Mouse (Mus musculus): Measurements from ENCODE around the gene Lmntd1. TPM values are rescaled to one million over a fixed set of nuclear protein-coding genes. Genes with fewer than 3 reads are reported as not detected.

Lmntd1 gene
- polyA plus RNA-seq, 1 experiment from 2014 or later: 0.21 TPM

GRCm38 (mm10) chr6:145538787-145539567, 75.1 kb downstream of the Lmntd1 start:
- H3K9ac ChIP-seq (ENCODE audit: low read length): no peak overlapping the region
- peaks cover 3% of the 10 kb centered on the region; the same call in 1 of the 2 replicates for H3K9me3 ChIP-seq (ENCODE audit: control insufficient read depth, low read length)
- no peaks in the 10 kb centered on the region for H3K27me3 ChIP-seq (ENCODE audit: control insufficient read depth, insufficient read depth, low read length)
- H3K36me3 ChIP-seq (ENCODE audit: control insufficient read depth, insufficient read depth, low read length): no peaks in the 10 kb centered on the region
- 38% methylated on average over 11 of the region's 11 CpGs for WGBS
- peaks cover 11% of the 10 kb centered on the region; the same call in 1 of the 2 replicates for H3K4me1 ChIP-seq (ENCODE audit: control insufficient read depth, insufficient read depth, low read length)
- DNase-seq (ENCODE audit: low spot score) (peak; percentile 36), ATAC-seq (ENCODE audit: insufficient read depth, low FRiP score, low TSS enrichment) (peak; percentile 58; the same call in 1 of the 2 replicates)
- H3K27ac ChIP-seq (ENCODE audit: low read depth, low read length): peak overlapping the region; percentile 62; the same call in 1 of the 2 replicates
- H3K4me2 ChIP-seq (ENCODE audit: low read depth): no peak overlapping the region
- H3K4me3 ChIP-seq (ENCODE audit: low read depth, low read length): no peak overlapping the region

GRCm38 (mm10) chr6:145530464-145530863, 83.7 kb downstream of the Lmntd1 start:
- ATAC-seq (ENCODE audit: insufficient read depth, low FRiP score, low TSS enrichment): no peak
- H3K4me1 ChIP-seq (ENCODE audit: control insufficient read depth, insufficient read depth, low read length): no peaks in the 10 kb centered on the region
- no peak for DNase-seq (ENCODE audit: low spot score)
- no peak overlapping the region for H3K4me2 ChIP-seq (ENCODE audit: low read depth)
- H3K9me3 ChIP-seq (ENCODE audit: control insufficient read depth, low read length): no peaks in the 10 kb centered on the region
- H3K36me3 ChIP-seq (ENCODE audit: control insufficient read depth, insufficient read depth, low read length): no peaks in the 10 kb centered on the region
- H3K27ac ChIP-seq (ENCODE audit: low read depth, low read length): no peak overlapping the region
- no peak overlapping the region for H3K9ac ChIP-seq (ENCODE audit: low read length)
- H3K4me3 ChIP-seq (ENCODE audit: low read depth, low read length): no peak overlapping the region
- 69% methylated on average over 3 of the region's 3 CpGs for WGBS
- H3K27me3 ChIP-seq (ENCODE audit: control insufficient read depth, insufficient read depth, low read length): no peaks in the 10 kb centered on the region

GRCm38 (mm10) chr6:145523337-145523736, 90.8 kb downstream of the Lmntd1 start:
- Histone ChIP-seq H3K9ac (ENCODE audit: low read length) (no peak overlapping the region), H3K27me3 (ENCODE audit: control insufficient read depth, insufficient read depth, low read length) (no peaks in the 10 kb centered on the region), H3K4me1 (ENCODE audit: control insufficient read depth, insufficient read depth, low read length) (no peaks in the 10 kb centered on the region), H3K4me3 (ENCODE audit: low read depth, low read length) (no peak overlapping the region), H3K9me3 (ENCODE audit: control insufficient read depth, low read length) (no peaks in the 10 kb centered on the region), H3K36me3 (ENCODE audit: control insufficient read depth, insufficient read depth, low read length) (no peaks in the 10 kb centered on the region), H3K4me2 (ENCODE audit: low read depth) (no peak overlapping the region), H3K27ac (ENCODE audit: low read depth, low read length) (no peak overlapping the region)
- ATAC-seq (ENCODE audit: insufficient read depth, low FRiP score, low TSS enrichment) (no peak), DNase-seq (ENCODE audit: low spot score) (no peak)
- 90% methylated on average over 9 of the region's 9 CpGs for WGBS

GRCm38 (mm10) chr6:145522617-145523016, 91.5 kb downstream of the Lmntd1 start:
- ATAC-seq (ENCODE audit: insufficient read depth, low FRiP score, low TSS enrichment) (no peak), DNase-seq (ENCODE audit: low spot score) (no peak)
- H3K9ac ChIP-seq (ENCODE audit: low read length): no peak overlapping the region
- no peaks in the 10 kb centered on the region for H3K36me3 ChIP-seq (ENCODE audit: control insufficient read depth, insufficient read depth, low read length)
- no peak overlapping the region for H3K4me2 ChIP-seq (ENCODE audit: low read depth)
- WGBS: 81% methylated on average over 12 of the region's 12 CpGs
- no peak overlapping the region for H3K27ac ChIP-seq (ENCODE audit: low read depth, low read length)
- H3K27me3 ChIP-seq (ENCODE audit: control insufficient read depth, insufficient read depth, low read length): no peaks in the 10 kb centered on the region
- H3K4me3 ChIP-seq (ENCODE audit: low read depth, low read length): no peak overlapping the region
- no peaks in the 10 kb centered on the region for H3K4me1 ChIP-seq (ENCODE audit: control insufficient read depth, insufficient read depth, low read length)
- no peaks in the 10 kb centered on the region for H3K9me3 ChIP-seq (ENCODE audit: control insufficient read depth, low read length)

GRCm38 (mm10) chr6:145517002-145517401, 97.1 kb downstream of the Lmntd1 start:
- Histone ChIP-seq H3K36me3 (ENCODE audit: control insufficient read depth, insufficient read depth, low read length) (no peaks in the 10 kb centered on the region), H3K9ac (ENCODE audit: low read length) (no peak overlapping the region), H3K4me3 (ENCODE audit: low read depth, low read length) (no peak overlapping the region), H3K27ac (ENCODE audit: low read depth, low read length) (no peak overlapping the region), H3K27me3 (ENCODE audit: control insufficient read depth, insufficient read depth, low read length) (no peaks in the 10 kb centered on the region), H3K4me2 (ENCODE audit: low read depth) (no peak overlapping the region), H3K4me1 (ENCODE audit: control insufficient read depth, insufficient read depth, low read length) (peaks cover 7% of the 10 kb centered on the region; the same call in 1 of the 2 replicates), H3K9me3 (ENCODE audit: control insufficient read depth, low read length) (no peaks in the 10 kb centered on the region)
- DNase-seq (ENCODE audit: low spot score) (no peak), ATAC-seq (ENCODE audit: insufficient read depth, low FRiP score, low TSS enrichment) (0 out of 2 replicates have a peak, but pooled peaks have one; percentile 65)
- 45% methylated on average over 10 of the region's 10 CpGs for WGBS

- Histone ChIP-seq H3K9ac (ENCODE audit: low read length) (no peak overlapping the region), H3K4me3 (ENCODE audit: low read depth, low read length) (no peak overlapping the region), H3K27me3 (ENCODE audit: control insufficient read depth, insufficient read depth, low read length) (no peaks in the 10 kb centered on the region), H3K9me3 (ENCODE audit: control insufficient read depth, low read length) (no peaks in the 10 kb centered on the region), H3K27ac (ENCODE audit: low read depth, low read length) (no peak overlapping the region), H3K4me2 (ENCODE audit: low read depth) (no peak overlapping the region), H3K4me1 (ENCODE audit: control insufficient read depth, insufficient read depth, low read length) (peaks cover 11% of the 10 kb centered on the region; the same call in 1 of the 2 replicates), H3K36me3 (ENCODE audit: control insufficient read depth, insufficient read depth, low read length) (no peaks in the 10 kb centered on the region)
- 48% methylated on average over 10 of the region's 10 CpGs for WGBS
- peak; percentile 23 for DNase-seq (ENCODE audit: low spot score)
- no peak for ATAC-seq (ENCODE audit: insufficient read depth, low FRiP score, low TSS enrichment)
These were observed 98.1 kb downstream of the Lmntd1 start for GRCm38 (mm10) chr6:145515859-145516581.

GRCm38 (mm10) chr6:145511265-145511664, 102.9 kb downstream of the Lmntd1 start:
- no peak overlapping the region for H3K4me2 ChIP-seq (ENCODE audit: low read depth)
- no peaks in the 10 kb centered on the region for H3K9me3 ChIP-seq (ENCODE audit: control insufficient read depth, low read length)
- WGBS: 44% methylated on average over 8 of the region's 8 CpGs
- ATAC-seq (ENCODE audit: insufficient read depth, low FRiP score, low TSS enrichment) (no peak), DNase-seq (ENCODE audit: low spot score) (no peak)
- no peak overlapping the region for H3K4me3 ChIP-seq (ENCODE audit: low read depth, low read length)
- H3K27me3 ChIP-seq (ENCODE audit: control insufficient read depth, insufficient read depth, low read length): no peaks in the 10 kb centered on the region
- H3K9ac ChIP-seq (ENCODE audit: low read length): no peak overlapping the region
- H3K36me3 ChIP-seq (ENCODE audit: control insufficient read depth, insufficient read depth, low read length): no peaks in the 10 kb centered on the region
- peaks cover 9% of the 10 kb centered on the region; the same call in 1 of the 2 replicates for H3K4me1 ChIP-seq (ENCODE audit: control insufficient read depth, insufficient read depth, low read length)
- no peak overlapping the region for H3K27ac ChIP-seq (ENCODE audit: low read depth, low read length)

GRCm38 (mm10) chr6:145508828-145509227, 105.3 kb downstream of the Lmntd1 start:
- Histone ChIP-seq H3K4me3 (ENCODE audit: low read depth, low read length) (no peak overlapping the region), H3K4me2 (ENCODE audit: low read depth) (no peak overlapping the region), H3K27me3 (ENCODE audit: control insufficient read depth, insufficient read depth, low read length) (no peaks in the 10 kb centered on the region), H3K9ac (ENCODE audit: low read length) (no peak overlapping the region), H3K27ac (ENCODE audit: low read depth, low read length) (no peak overlapping the region), H3K9me3 (ENCODE audit: control insufficient read depth, low read length) (no peaks in the 10 kb centered on the region), H3K36me3 (ENCODE audit: control insufficient read depth, insufficient read depth, low read length) (no peaks in the 10 kb centered on the region), H3K4me1 (ENCODE audit: control insufficient read depth, insufficient read depth, low read length) (peaks cover 4% of the 10 kb centered on the region; the same call in 1 of the 2 replicates)
- 82% methylated on average over 12 of the region's 12 CpGs for WGBS
- ATAC-seq (ENCODE audit: insufficient read depth, low FRiP score, low TSS enrichment) (no peak), DNase-seq (ENCODE audit: low spot score) (no peak)
